Mouse (Mus musculus): ENCODE measurements at regions not wholly inside any gene's neighbourhood (a gene's known extent, or its start where the extent isn't known, plus 50 kb on each side); places are given as distances from the start of the nearest gene placed in this dataset.

DNA sequence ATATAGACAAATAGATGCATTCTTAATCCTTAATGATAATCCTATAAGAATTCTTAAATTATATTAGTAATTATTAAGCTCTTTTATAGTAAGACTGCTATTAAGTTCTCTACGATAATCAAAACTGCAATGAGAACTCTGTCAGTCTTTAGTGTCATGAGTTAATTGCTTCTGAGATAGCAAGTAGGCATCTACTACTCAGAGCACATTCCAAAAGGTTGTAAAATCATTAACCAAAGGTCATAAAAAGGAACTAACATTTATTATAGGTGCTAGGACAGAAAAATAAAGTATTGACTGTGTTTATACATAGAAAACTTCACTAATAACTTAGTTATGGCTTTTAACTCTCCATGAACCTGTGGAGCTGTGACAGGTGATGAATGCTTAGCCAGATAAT is 84.1 kb upstream of the Gm6657 start:
- H3K9ac ChIP-seq (replicated peaks; ENCODE audit: low read length) = no peak overlapping the region
- H3K4me2 ChIP-seq (ENCODE audit: low read length) = no peak overlapping the region
- H3K4me1 ChIP-seq (ENCODE audit: control insufficient read depth, insufficient read depth, low read length) = no peaks in the 10 kb centered on the region
- no peaks in the 10 kb centered on the region for H3K9me3 ChIP-seq (ENCODE audit: control insufficient read depth, low read length)
- DNase-seq (no peak), ATAC-seq (ENCODE audit: low FRiP score, low TSS enrichment) (no peak)
- WGBS = 88% methylated on average over 1 of the region's 1 CpGs
- no peaks in the 10 kb centered on the region for H3K36me3 ChIP-seq (ENCODE audit: control insufficient read depth, insufficient read depth, low read length)
- H3K27me3 ChIP-seq (ENCODE audit: control insufficient read depth, insufficient read depth, low read length) = no peaks in the 10 kb centered on the region
- H3K27ac ChIP-seq (replicated peaks; ENCODE audit: low read depth, low read length) = no peak overlapping the region
- no peak overlapping the region for H3K4me3 ChIP-seq (replicated peaks; ENCODE audit: low read depth, low read length)

DNA sequence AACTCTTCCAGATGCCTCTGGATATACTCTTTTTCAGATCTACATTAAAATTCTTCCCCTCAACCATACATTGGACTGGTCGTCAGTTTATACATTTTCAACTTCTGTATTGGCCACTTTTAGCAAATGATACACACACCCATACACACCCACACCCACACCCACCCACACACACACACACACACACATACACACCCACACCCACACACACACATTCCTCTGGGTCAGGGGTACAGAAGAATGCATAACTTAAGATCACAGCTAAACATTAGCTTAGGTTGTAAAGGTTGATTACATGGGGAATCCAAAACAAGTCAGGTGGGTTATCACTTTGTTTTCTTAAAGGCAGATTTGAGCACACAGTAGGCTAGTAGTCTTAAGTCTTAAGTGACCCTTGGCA is 75.9 kb upstream of the Gm6657 start:
- ATAC-seq (ENCODE audit: low FRiP score, low TSS enrichment) (no peak), DNase-seq (no peak)
- Histone ChIP-seq H3K27me3 (ENCODE audit: control insufficient read depth, insufficient read depth, low read length) (no peaks in the 10 kb centered on the region), H3K4me1 (ENCODE audit: control insufficient read depth, insufficient read depth, low read length) (0 out of 2 replicates have a peak, but pooled peaks cover 5% of the 10 kb centered on the region), H3K36me3 (ENCODE audit: control insufficient read depth, insufficient read depth, low read length) (no peaks in the 10 kb centered on the region), H3K27ac (replicated peaks; ENCODE audit: low read depth, low read length) (no peak overlapping the region), H3K9ac (replicated peaks; ENCODE audit: low read length) (no peak overlapping the region), H3K4me3 (replicated peaks; ENCODE audit: low read depth, low read length) (no peak overlapping the region), H3K4me2 (ENCODE audit: low read length) (no peak overlapping the region), H3K9me3 (ENCODE audit: control insufficient read depth, low read length) (no peaks in the 10 kb centered on the region)
- 80% methylated on average over 1 of the region's 1 CpGs for WGBS

- no peak for DNase-seq
- Histone ChIP-seq H3K27me3 (ENCODE audit: control insufficient read depth, insufficient read depth, low read length) (no peaks in the 10 kb centered on the region), H3K4me3 (replicated peaks; ENCODE audit: low read depth, low read length) (no peak overlapping the region), H3K9me3 (ENCODE audit: control insufficient read depth, low read length) (no peaks in the 10 kb centered on the region), H3K4me1 (ENCODE audit: control insufficient read depth, insufficient read depth, low read length) (0 out of 2 replicates have a peak, but pooled peaks cover 5% of the 10 kb centered on the region), H3K27ac (replicated peaks; ENCODE audit: low read depth, low read length) (no peak overlapping the region), H3K4me2 (ENCODE audit: low read length) (no peak overlapping the region), H3K9ac (replicated peaks; ENCODE audit: low read length) (no peak overlapping the region), H3K36me3 (ENCODE audit: control insufficient read depth, insufficient read depth, low read length) (no peaks in the 10 kb centered on the region)
- ATAC-seq (ENCODE audit: low FRiP score, low TSS enrichment) = no peak
- 78% methylated on average over 2 of the region's 2 CpGs for WGBS
Observed at GRCm38 (mm10) chr12:78119246-78119645, 74.8 kb upstream of the Gm6657 start.

DNA sequence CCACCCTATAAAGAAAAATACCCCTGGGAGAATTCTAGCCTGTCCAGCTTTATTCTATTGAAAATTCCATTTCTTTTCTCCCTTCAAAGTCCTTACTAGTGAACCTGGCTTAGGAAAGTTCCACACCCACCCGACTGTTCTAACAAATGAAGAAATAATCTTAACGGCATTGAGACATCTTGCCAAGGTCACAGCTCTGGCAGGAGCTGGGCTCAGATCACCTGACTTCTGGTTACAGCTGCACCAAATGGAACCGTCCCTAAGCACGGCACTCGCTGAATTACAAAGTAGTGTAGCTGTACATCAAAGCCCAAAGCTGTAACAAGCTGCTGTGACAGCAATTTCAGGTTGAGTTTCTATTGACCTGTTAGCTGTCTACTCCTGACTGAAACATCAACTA is 74.2 kb upstream of the Gm6657 start:
- Histone ChIP-seq H3K4me3 (replicated peaks; ENCODE audit: low read depth, low read length) (no peak overlapping the region), H3K4me2 (ENCODE audit: low read length) (no peak overlapping the region), H3K9ac (replicated peaks; ENCODE audit: low read length) (no peak overlapping the region), H3K4me1 (ENCODE audit: control insufficient read depth, insufficient read depth, low read length) (0 out of 2 replicates have a peak, but pooled peaks cover 5% of the 10 kb centered on the region), H3K9me3 (ENCODE audit: control insufficient read depth, low read length) (no peaks in the 10 kb centered on the region), H3K36me3 (ENCODE audit: control insufficient read depth, insufficient read depth, low read length) (no peaks in the 10 kb centered on the region), H3K27ac (replicated peaks; ENCODE audit: low read depth, low read length) (no peak overlapping the region), H3K27me3 (ENCODE audit: control insufficient read depth, insufficient read depth, low read length) (no peaks in the 10 kb centered on the region)
- DNase-seq (no peak), ATAC-seq (ENCODE audit: low FRiP score, low TSS enrichment) (no peak)
- whole genome bisulfite sequencing = 60% methylated on average over 5 of the region's 5 CpGs

- no peak overlapping the region for H3K27ac ChIP-seq (replicated peaks; ENCODE audit: low read depth, low read length)
- no peaks in the 10 kb centered on the region for H3K27me3 ChIP-seq (ENCODE audit: control insufficient read depth, insufficient read depth, low read length)
- no peaks in the 10 kb centered on the region for H3K9me3 ChIP-seq (ENCODE audit: control insufficient read depth, low read length)
- ATAC-seq (ENCODE audit: low FRiP score, low TSS enrichment) = no peak
- no peak overlapping the region for H3K9ac ChIP-seq (replicated peaks; ENCODE audit: low read length)
- DNase-seq = no peak
- no peak overlapping the region for H3K4me2 ChIP-seq (ENCODE audit: low read length)
- H3K4me3 ChIP-seq (replicated peaks; ENCODE audit: low read depth, low read length) = no peak overlapping the region
- H3K4me1 ChIP-seq (ENCODE audit: control insufficient read depth, insufficient read depth, low read length) = 0 out of 2 replicates have a peak, but pooled peaks cover 8% of the 10 kb centered on the region
- H3K36me3 ChIP-seq (ENCODE audit: control insufficient read depth, insufficient read depth, low read length) = no peaks in the 10 kb centered on the region
- WGBS = 78% methylated on average over 5 of the region's 5 CpGs
Observed at GRCm38 (mm10) chr12:78129130-78129845, 64.8 kb upstream of the Gm6657 start.

DNA sequence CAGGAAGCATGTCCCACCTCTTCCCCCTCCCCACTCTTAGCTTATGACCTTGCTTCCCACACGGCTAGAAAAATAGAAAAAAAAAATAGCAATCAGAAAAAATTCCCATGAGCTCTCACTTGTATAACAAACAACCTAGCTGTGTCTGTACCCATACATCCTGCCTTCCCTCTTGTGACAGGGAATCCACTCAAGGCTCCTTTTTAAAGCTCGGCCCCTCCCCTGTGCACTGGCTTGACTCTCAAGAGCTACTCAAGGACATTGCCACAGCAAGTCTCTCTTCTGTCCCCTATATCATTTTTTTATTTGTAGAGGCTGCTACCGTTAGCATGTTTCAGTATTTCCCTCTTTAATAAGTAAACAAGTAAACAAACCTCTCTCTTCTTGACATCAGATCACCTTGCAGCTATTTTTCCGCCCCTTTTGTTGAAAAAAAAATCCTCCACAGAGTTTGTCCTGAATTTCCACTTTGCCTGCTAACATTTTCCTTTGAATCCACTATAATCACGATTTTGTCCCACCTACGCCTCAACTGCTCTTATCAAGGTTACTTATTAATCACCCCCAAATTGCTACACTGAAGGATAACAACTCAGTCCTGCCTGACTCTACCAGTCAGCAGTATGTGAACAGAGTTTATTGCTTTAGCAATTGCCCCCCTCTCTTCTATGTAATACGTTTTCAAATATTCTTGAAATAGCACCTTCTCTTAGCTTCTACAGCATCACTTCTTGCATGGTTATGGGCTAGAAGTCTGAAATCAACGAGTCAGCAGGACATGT is 61.8 kb upstream of the Gm6657 start:
- Histone ChIP-seq H3K4me3 (replicated peaks; ENCODE audit: low read depth, low read length) (no peak overlapping the region), H3K4me1 (ENCODE audit: control insufficient read depth, insufficient read depth, low read length) (0 out of 2 replicates have a peak, but pooled peaks cover 8% of the 10 kb centered on the region), H3K27ac (replicated peaks; ENCODE audit: low read depth, low read length) (no peak overlapping the region), H3K36me3 (ENCODE audit: control insufficient read depth, insufficient read depth, low read length) (no peaks in the 10 kb centered on the region), H3K4me2 (ENCODE audit: low read length) (no peak overlapping the region), H3K9ac (replicated peaks; ENCODE audit: low read length) (no peak overlapping the region), H3K9me3 (ENCODE audit: control insufficient read depth, low read length) (no peaks in the 10 kb centered on the region), H3K27me3 (ENCODE audit: control insufficient read depth, insufficient read depth, low read length) (no peaks in the 10 kb centered on the region)
- WGBS = 79% methylated on average over 8 of the region's 8 CpGs
- ATAC-seq (ENCODE audit: low FRiP score, low TSS enrichment) (no peak), DNase-seq (no peak)

GRCm38 (mm10) chr12:78133341-78133740 is 60.7 kb upstream of the Gm6657 start:
- no peak for DNase-seq
- H3K9me3 ChIP-seq (ENCODE audit: control insufficient read depth, low read length) = no peaks in the 10 kb centered on the region
- H3K27me3 ChIP-seq (ENCODE audit: control insufficient read depth, insufficient read depth, low read length) = no peaks in the 10 kb centered on the region
- 68% methylated on average over 9 of the region's 9 CpGs for WGBS
- 0 out of 2 replicates have a peak, but pooled peaks cover 8% of the 10 kb centered on the region for H3K4me1 ChIP-seq (ENCODE audit: control insufficient read depth, insufficient read depth, low read length)
- H3K36me3 ChIP-seq (ENCODE audit: control insufficient read depth, insufficient read depth, low read length) = no peaks in the 10 kb centered on the region
- no peak overlapping the region for H3K27ac ChIP-seq (replicated peaks; ENCODE audit: low read depth, low read length)
- H3K4me2 ChIP-seq (ENCODE audit: low read length) = no peak overlapping the region
- H3K4me3 ChIP-seq (replicated peaks; ENCODE audit: low read depth, low read length) = no peak overlapping the region
- no peak for ATAC-seq (ENCODE audit: low FRiP score, low TSS enrichment)
- H3K9ac ChIP-seq (replicated peaks; ENCODE audit: low read length) = no peak overlapping the region

GRCm38 (mm10) chr12:78133984-78134383 is 60.1 kb upstream of the Gm6657 start:
- DNase-seq (no peak), ATAC-seq (ENCODE audit: low FRiP score, low TSS enrichment) (no peak)
- 65% methylated on average over 4 of the region's 4 CpGs for WGBS

More at GRCm38 (mm10) chr12:78133984-78134383, 60.1 kb upstream of the Gm6657 start:
- Histone ChIP-seq H3K4me2 (ENCODE audit: low read length) (no peak overlapping the region), H3K27me3 (ENCODE audit: control insufficient read depth, insufficient read depth, low read length) (no peaks in the 10 kb centered on the region), H3K4me3 (replicated peaks; ENCODE audit: low read depth, low read length) (no peak overlapping the region), H3K9me3 (ENCODE audit: control insufficient read depth, low read length) (no peaks in the 10 kb centered on the region), H3K27ac (replicated peaks; ENCODE audit: low read depth, low read length) (no peak overlapping the region), H3K4me1 (ENCODE audit: control insufficient read depth, insufficient read depth, low read length) (0 out of 2 replicates have a peak, but pooled peaks cover 7% of the 10 kb centered on the region), H3K36me3 (ENCODE audit: control insufficient read depth, insufficient read depth, low read length) (no peaks in the 10 kb centered on the region), H3K9ac (replicated peaks; ENCODE audit: low read length) (no peak overlapping the region)

All from midbrain, embryonic 14.5 days (tissue).